Mouse (Mus musculus): ENCODE data around the gene Ganab. TPM values are rescaled to one million over a fixed set of nuclear protein-coding genes. Genes with fewer than 3 reads are reported as not detected.

Ganab gene
- polyA plus RNA-seq, 1 experiment, result 25.1 TPM

DNA sequence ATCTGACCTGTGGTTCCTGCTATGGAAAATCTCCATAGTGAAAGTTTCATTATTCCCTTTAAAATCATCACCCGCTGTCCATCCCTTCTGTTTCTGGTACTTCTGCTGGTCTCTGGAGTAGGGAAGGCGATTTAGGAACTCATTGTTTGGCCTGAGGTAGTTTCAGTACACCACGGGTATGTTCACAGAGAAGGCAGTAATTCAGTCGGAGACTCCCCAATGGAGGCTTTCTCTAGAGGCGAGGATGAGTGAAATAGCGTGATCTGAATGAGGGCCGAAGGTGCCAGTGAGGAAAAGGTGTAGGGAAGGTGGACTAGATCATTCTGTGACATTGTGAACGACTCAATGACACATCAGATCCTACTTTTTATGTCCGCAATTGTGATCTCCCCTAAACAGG, 56.3 kb downstream of the Ganab start:
- Histone ChIP-seq H3K4me1 (peaks cover 47% of the 10 kb centered on the region), H3K9me3 (no peaks in the 10 kb centered on the region), H3K27me3 (replicated peaks) (no peaks in the 10 kb centered on the region), H3K36me3 (replicated peaks; ENCODE audit: low read length) (peaks cover 69% of the 10 kb centered on the region), H3K4me3 (replicated peaks) (peak overlapping the region; percentile 96)
- TF ChIP-seq GATA1 (IDR thresholded peaks at IDR 0.05; ENCODE audit: borderline replicate concordance, low read length), result no peak
- no peak for TF ChIP-seq FLI1 (IDR thresholded peaks at IDR 0.05; ENCODE audit: low read length)

GRCm38 (mm10) chr19:8962256-8962655, 64.4 kb downstream of the Ganab start:
- H3K27me3 ChIP-seq (replicated peaks), result no peaks in the 10 kb centered on the region
- TF ChIP-seq GATA1 (IDR thresholded peaks at IDR 0.05; ENCODE audit: borderline replicate concordance, low read length) (no peak), FLI1 (IDR thresholded peaks at IDR 0.05; ENCODE audit: low read length) (no peak)
- peaks cover 45% of the 10 kb centered on the region for H3K4me1 ChIP-seq
- H3K36me3 ChIP-seq (replicated peaks; ENCODE audit: low read length), result peaks cover 86% of the 10 kb centered on the region
- no peak overlapping the region for H3K4me3 ChIP-seq (replicated peaks)
- no peaks in the 10 kb centered on the region for H3K9me3 ChIP-seq

DNA sequence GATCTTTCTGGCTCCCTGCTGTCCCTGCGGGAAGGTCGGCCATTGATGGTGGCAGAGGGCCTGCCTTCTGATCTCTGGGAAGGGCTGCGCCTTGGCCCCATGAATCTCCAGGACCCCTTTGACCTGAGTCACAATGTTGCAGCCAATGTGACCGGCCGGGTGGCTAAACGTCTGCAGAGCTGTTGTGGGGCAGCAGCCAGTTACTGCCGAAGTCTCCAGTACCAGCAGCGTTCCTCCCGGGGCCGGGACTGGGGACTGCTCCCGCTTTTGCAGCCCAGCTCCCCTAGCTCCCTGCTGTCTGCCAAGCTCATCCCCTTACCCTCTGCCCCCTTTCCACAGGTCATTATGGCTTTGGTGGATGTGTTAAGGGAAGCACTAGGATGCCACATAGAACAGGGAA, 67.2 kb downstream of the Ganab start:
- no peaks in the 10 kb centered on the region for H3K9me3 ChIP-seq
- no peaks in the 10 kb centered on the region for H3K27me3 ChIP-seq (replicated peaks)
- H3K36me3 ChIP-seq (replicated peaks; ENCODE audit: low read length), result peaks cover 78% of the 10 kb centered on the region
- TF ChIP-seq FLI1 (IDR thresholded peaks at IDR 0.05; ENCODE audit: low read length) (no peak), GATA1 (IDR thresholded peaks at IDR 0.05; ENCODE audit: borderline replicate concordance, low read length) (no peak)
- H3K4me1 ChIP-seq, result peaks cover 53% of the 10 kb centered on the region
- H3K4me3 ChIP-seq (replicated peaks), result peak overlapping the region; percentile 18

DNA sequence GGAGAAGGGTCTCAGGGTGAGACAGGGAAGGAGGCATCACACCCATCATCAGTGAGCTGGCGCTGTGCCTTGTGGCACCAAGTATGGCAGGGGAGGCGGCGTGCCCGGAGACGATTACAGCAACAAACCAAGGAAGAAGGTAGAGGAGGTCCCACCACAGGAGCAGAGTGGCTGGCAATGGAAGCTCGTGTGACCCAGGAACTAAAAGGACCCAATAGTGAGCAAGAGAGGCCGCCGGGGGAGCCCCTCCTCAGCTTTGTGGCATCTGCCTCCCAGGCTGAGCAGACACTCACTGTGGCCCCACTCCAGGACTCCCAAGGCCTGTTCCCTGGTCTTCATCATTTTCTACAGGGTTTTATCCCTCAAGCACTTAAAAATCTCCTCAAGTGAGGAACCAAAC, 67.9 kb downstream of the Ganab start:
- H3K9me3 ChIP-seq, result no peaks in the 10 kb centered on the region
- H3K27me3 ChIP-seq (replicated peaks), result no peaks in the 10 kb centered on the region
- peak overlapping the region; percentile 91 for H3K4me3 ChIP-seq (replicated peaks)
- peaks cover 78% of the 10 kb centered on the region for H3K36me3 ChIP-seq (replicated peaks; ENCODE audit: low read length)
- TF ChIP-seq GATA1 (IDR thresholded peaks at IDR 0.05; ENCODE audit: borderline replicate concordance, low read length), result no peak
- no peak for TF ChIP-seq FLI1 (IDR thresholded peaks at IDR 0.05; ENCODE audit: low read length)
- H3K4me1 ChIP-seq, result peaks cover 51% of the 10 kb centered on the region

DNA sequence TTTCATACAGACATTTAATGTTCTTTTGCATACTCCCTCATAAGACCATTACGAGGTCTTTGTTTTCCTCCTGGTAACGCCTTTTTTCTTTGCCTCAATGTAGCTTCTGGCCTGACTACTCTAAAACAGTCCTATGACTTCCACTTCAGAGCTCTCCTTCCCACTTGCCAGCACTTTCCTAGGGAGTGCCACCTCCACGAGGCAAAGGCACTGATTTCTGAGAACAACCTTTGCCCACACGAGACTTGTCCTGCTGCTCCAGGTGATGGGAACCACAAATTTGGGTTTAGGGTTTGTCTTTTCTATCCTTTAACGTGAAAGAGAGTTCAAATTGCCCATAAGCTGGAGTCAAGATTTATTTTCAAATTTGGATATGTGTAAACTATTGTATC, 68.3 kb downstream of the Ganab start:
- Histone ChIP-seq H3K9me3 (no peaks in the 10 kb centered on the region), H3K27me3 (replicated peaks) (no peaks in the 10 kb centered on the region), H3K36me3 (replicated peaks; ENCODE audit: low read length) (peaks cover 78% of the 10 kb centered on the region), H3K4me3 (replicated peaks) (peak overlapping the region; percentile 91), H3K4me1 (peaks cover 52% of the 10 kb centered on the region)
- TF ChIP-seq GATA1 (IDR thresholded peaks at IDR 0.05; ENCODE audit: borderline replicate concordance, low read length) (no peak), FLI1 (IDR thresholded peaks at IDR 0.05; ENCODE audit: low read length) (no peak)

Other genes starting within 250 kb of the Ganab start
- 0.02 TPM in 1 of 2 replicates, not detected in the other for gene Chrm1, start 234.3 kb upstream of the Ganab start, polyA plus RNA-seq (2012; ENCODE audit: insufficient read depth, low replicate concordance)
- 139 and 161 TPM in 2 replicates for gene Slc3a2, start 174.7 kb upstream of the Ganab start, polyA plus RNA-seq (2012; ENCODE audit: insufficient read depth, low replicate concordance)
- gene Wdr74, start 162.2 kb upstream of the Ganab start, polyA plus RNA-seq (2012; ENCODE audit: insufficient read depth, low replicate concordance), result 3.7 and 16.5 TPM in 2 replicates
- gene 1700092M07Rik, start 157.4 kb upstream of the Ganab start, polyA plus RNA-seq (2012; ENCODE audit: insufficient read depth, low replicate concordance), result 0.86 TPM in 1 of 2 replicates, not detected in the other
- gene Stx5a, start 156.7 kb upstream of the Ganab start, polyA plus RNA-seq (2012; ENCODE audit: insufficient read depth, low replicate concordance), result 18.8 and 39.1 TPM in 2 replicates
- 10.6 and 13.3 TPM in 2 replicates for gene Nxf1, start 141.0 kb upstream of the Ganab start, polyA plus RNA-seq (2012; ENCODE audit: insufficient read depth, low replicate concordance)
- 53.5 and 407 TPM in 2 replicates for gene Tmem223, start 127.1 kb upstream of the Ganab start, polyA plus RNA-seq (2012; ENCODE audit: insufficient read depth, low replicate concordance)
- gene Tmem179b, start 123.6 kb upstream of the Ganab start, polyA plus RNA-seq (2012; ENCODE audit: insufficient read depth, low replicate concordance), result 154 and 203 TPM in 2 replicates
- 33.7 and 61.6 TPM in 2 replicates for gene Taf6l, start 111.7 kb upstream of the Ganab start, polyA plus RNA-seq (2012; ENCODE audit: insufficient read depth, low replicate concordance)
- 6.3 TPM in 1 of 2 replicates, not detected in the other for gene Polr2g, start 99.5 kb upstream of the Ganab start, polyA plus RNA-seq (2012; ENCODE audit: insufficient read depth, low replicate concordance)
- 1.3 and 5.9 TPM in 2 replicates for gene Zbtb3, start 95.5 kb upstream of the Ganab start, polyA plus RNA-seq (2012; ENCODE audit: insufficient read depth, low replicate concordance)
- 0.51 TPM in 1 of 2 replicates, not detected in the other for gene Ttc9c, start 78.7 kb upstream of the Ganab start, polyA plus RNA-seq (2012; ENCODE audit: insufficient read depth, low replicate concordance)
- 13.5 and 54.1 TPM in 2 replicates for gene Hnrnpul2, start 78.1 kb upstream of the Ganab start, polyA plus RNA-seq (2012; ENCODE audit: insufficient read depth, low replicate concordance)
- 44.9 and 148 TPM in 2 replicates for gene AC129217.1, start 68.3 kb upstream of the Ganab start, polyA plus RNA-seq (2012; ENCODE audit: insufficient read depth, low replicate concordance)
- 124 and 182 TPM in 2 replicates for gene Bscl2, start 60.6 kb upstream of the Ganab start, polyA plus RNA-seq (2012; ENCODE audit: insufficient read depth, low replicate concordance)
- gene Gng3, start 58.9 kb upstream of the Ganab start, polyA plus RNA-seq (2012; ENCODE audit: insufficient read depth, low replicate concordance), result not detected in 2 replicates
- 0.23 TPM in 1 of 2 replicates, not detected in the other for gene Lrrn4cl, start 47.3 kb upstream of the Ganab start, polyA plus RNA-seq (2012; ENCODE audit: insufficient read depth, low replicate concordance)
- 125 and 325 TPM in 2 replicates for gene Ubxn1, start 26.6 kb upstream of the Ganab start, polyA plus RNA-seq (2012; ENCODE audit: insufficient read depth, low replicate concordance)
- 6.2 and 84.6 TPM in 2 replicates for gene Uqcc3, start 17.1 kb upstream of the Ganab start, polyA plus RNA-seq (2012; ENCODE audit: insufficient read depth, low replicate concordance)
- 1.5 TPM in 1 of 2 replicates, not detected in the other for gene Lbhd1, start 14.3 kb upstream of the Ganab start, polyA plus RNA-seq (2012; ENCODE audit: insufficient read depth, low replicate concordance)
- not detected in 2 replicates for gene Gm49403, start 14.1 kb upstream of the Ganab start, polyA plus RNA-seq (2012; ENCODE audit: insufficient read depth, low replicate concordance)
- gene 1810009A15Rik, start 9.2 kb upstream of the Ganab start, polyA plus RNA-seq (2012; ENCODE audit: insufficient read depth, low replicate concordance), result 10.2 and 72.7 TPM in 2 replicates
- gene Gm49416, start 9.1 kb upstream of the Ganab start, polyA plus RNA-seq (2012; ENCODE audit: insufficient read depth, low replicate concordance), result 12.5 TPM in 1 of 2 replicates, not detected in the other
- gene Ints5, start 5.1 kb upstream of the Ganab start, polyA plus RNA-seq (2012; ENCODE audit: insufficient read depth, low replicate concordance), result 22.4 and 29.0 TPM in 2 replicates
- gene B3gat3, start 22.3 kb downstream of the Ganab start, polyA plus RNA-seq (2012; ENCODE audit: insufficient read depth, low replicate concordance), result 135 and 141 TPM in 2 replicates
- gene Rom1, start 31.3 kb downstream of the Ganab start, polyA plus RNA-seq (2012; ENCODE audit: insufficient read depth, low replicate concordance), result 4.2 and 8.2 TPM in 2 replicates
- gene Eml3, start 31.5 kb downstream of the Ganab start, polyA plus RNA-seq (2012; ENCODE audit: insufficient read depth, low replicate concordance), result 31.6 and 32.2 TPM in 2 replicates
- 5.1 and 27.3 TPM in 2 replicates for gene Mta2, start 43.8 kb downstream of the Ganab start, polyA plus RNA-seq (2012; ENCODE audit: insufficient read depth, low replicate concordance)
- gene Tut1, start 55.8 kb downstream of the Ganab start, polyA plus RNA-seq (2012; ENCODE audit: insufficient read depth, low replicate concordance), result 25.5 and 37.3 TPM in 2 replicates
- 36.7 and 78.5 TPM in 2 replicates for gene Eef1g, start 69.0 kb downstream of the Ganab start, polyA plus RNA-seq (2012; ENCODE audit: insufficient read depth, low replicate concordance)
- gene Ahnak, start 91.2 kb downstream of the Ganab start, polyA plus RNA-seq (2012; ENCODE audit: insufficient read depth, low replicate concordance), result 4.6 and 28.7 TPM in 2 replicates
- not detected in 2 replicates for gene Scgb1a1, start 189.9 kb downstream of the Ganab start, polyA plus RNA-seq (2012; ENCODE audit: insufficient read depth, low replicate concordance)
- 1.7 and 53.4 TPM in 2 replicates for gene Asrgl1, start 237.6 kb downstream of the Ganab start, polyA plus RNA-seq (2012; ENCODE audit: insufficient read depth, low replicate concordance)